Mouse (Mus musculus) gastrocnemius, postnatal 4 days (tissue): Measurements from ENCODE around the gene Pigyl. TPM values are rescaled to one million over a fixed set of nuclear protein-coding genes. Genes with fewer than 3 reads are reported as not detected.
"Not testable (repeated sequence)": the region's sequence is repeated elsewhere in the genome, so short reads cannot be mapped to it uniquely, and the experiment has no call there.

Experiments
- DNase-seq, 2 experiments: peaks; one replicate each; pipeline ENCODE4 v3.0.0; 2021 to 2022; ENCODE audit warnings: low spot score in 2 of 2, mixed read lengths in 2 of 2
- total RNA-seq, 2 experiments: library from RNA; stranded (reverse); gene quantifications; 2 replicates each; pipeline ENCODE4 v1.2.3; 2021

Pigyl gene
- total RNA-seq, 2 experiments from 2014 or later = 34.3 to 34.6 TPM

DNA sequence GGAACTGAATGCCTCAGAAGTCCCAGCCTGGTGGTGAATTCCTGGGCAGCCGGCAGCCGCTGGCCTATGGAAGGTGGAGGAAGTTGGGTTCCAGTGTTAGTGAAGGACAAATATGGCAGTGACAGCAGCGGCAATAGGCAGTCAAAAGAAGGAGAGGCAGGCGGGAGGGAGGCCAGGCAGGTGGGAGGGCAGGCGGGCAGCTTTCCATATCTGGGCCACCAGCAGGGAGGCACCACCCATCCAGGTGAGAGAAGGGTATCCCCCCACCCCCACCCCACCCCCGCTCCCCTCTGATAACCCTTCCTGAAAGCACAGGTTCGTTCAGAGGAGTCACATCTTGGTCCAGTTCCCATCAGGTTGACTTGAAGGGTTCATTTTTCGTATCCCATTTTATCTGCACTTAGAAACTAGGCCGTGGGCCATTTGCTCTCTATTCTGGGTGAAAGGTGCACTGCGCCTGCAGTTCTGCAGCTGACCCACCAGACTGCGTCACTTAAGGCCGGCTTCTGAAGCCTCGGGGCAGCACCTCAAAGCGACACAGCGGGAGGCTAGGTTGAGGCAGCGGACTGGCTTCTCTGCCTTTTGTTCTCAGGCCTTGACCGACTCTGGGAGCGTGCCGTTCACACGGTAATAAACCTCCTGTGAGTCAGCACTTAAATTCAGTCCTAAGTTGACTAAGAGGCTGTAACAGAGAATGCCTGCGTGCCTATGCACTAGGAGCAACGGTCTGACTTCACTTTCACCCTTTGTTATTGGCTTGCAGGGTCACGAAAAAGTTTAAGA lies 19.7 kb upstream of the Pigyl start:
- DNase-seq = no peak

GRCm38 (mm10) chr9:22138480-22138879 lies 18.2 kb upstream of the Pigyl start:
- no peak for DNase-seq

GRCm38 (mm10) chr9:22139746-22140145 lies 16.9 kb upstream of the Pigyl start:
- no peak for DNase-seq

- DNase-seq = peak; percentile 83 to 86
These were observed 13.3 kb upstream of the Pigyl start for GRCm38 (mm10) chr9:22143108-22144037.

DNA sequence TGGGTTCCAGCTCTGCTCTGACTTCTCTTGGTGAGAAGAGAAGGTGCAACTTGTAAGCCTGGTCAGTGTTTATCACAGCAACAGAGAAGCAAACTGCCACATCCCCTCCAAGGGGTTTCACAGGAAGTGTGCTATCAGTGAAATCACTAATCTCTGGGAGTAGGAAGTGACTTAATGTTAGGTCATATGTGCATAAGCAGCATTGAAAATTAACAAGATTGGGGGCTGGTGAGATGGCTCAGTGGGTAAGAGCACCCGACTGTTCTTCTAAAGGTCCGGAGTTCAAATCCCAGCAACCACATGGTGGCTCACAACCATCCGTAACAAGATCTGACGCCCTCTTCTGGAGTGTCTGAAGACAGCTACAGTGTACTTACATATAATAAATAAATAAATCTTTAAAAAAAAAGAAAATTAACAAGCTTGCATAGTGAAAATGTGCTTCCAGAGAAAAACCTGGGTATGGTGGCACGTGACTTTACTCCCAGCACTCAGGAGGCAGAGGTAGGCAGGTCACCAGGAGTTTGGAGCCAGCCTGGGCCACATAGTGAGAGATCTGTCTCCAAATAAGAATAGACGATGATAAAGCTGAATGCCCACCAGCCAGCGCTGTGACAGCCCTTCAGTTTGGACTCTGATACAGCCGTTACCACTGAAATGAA lies 12.2 kb upstream of the Pigyl start:
- DNase-seq = no peak

DNA sequence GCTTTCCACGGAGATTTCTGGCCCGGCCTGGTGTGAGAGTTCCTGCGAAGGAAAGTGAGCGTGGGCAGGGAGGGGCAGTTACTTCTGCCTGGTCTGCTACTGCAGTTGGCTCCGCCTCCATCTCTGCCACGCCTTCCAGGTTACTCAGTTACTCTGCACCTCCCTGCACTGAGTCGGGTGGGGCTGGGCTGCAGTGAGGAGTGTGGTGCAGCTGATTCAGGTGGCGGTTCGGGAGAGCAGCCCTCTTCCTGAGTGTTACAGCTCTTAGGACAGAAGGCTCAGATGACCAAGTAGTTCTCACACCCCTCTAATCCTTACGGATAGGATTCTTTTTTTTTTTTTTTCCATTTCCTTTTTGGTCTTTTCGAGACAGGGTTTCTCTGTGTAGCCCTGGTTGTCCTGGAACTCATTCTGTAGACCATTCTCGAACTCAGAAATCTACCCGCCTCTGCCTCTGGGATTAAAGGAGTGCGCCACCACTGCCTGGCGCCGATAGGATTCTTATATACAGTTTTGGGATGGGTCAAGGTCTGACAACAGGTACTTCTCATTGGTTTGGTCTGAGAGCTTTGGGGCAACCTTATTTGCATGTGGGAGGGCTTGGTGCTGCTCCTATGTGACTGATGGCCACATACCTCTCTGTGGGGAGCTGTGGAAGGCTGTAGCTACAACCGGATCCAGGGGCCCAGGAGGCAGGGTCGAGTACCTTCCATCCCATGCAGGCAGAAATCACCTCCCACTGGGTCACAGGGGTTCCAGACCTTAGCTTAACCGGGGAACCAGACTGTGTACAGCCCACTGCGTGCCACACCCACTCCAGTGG lies 7.0 kb upstream of the Pigyl start:
- no peak for DNase-seq

- not testable (repeated sequence) for DNase-seq
These were observed 6.4 kb upstream of the Pigyl start for GRCm38 (mm10) chr9:22150249-22150693.

GRCm38 (mm10) chr9:22150946-22151345 lies 5.7 kb upstream of the Pigyl start:
- no peak for DNase-seq

GRCm38 (mm10) chr9:22153810-22154209 lies 2.8 kb upstream of the Pigyl start:
- DNase-seq = no peak

DNA sequence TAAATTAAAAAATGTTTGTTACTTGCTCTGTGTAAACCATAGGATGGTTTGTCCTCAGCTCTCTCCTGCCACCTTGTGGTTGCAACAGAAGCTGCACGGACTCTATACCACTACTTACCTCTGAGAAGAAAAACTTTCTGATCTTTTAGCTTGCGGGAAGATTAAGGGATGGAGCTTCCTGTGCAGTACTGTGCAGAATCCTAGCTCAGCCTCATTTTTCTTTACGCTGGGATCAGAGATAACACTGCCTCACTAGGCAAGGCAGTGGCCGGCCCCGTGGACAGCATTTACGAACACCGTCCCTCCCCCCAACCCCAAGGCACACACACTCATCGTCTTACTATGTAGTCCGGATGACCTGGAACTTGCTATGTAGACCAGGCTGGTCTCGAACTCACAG lies 1.0 kb upstream of the Pigyl start:
- peak in 1 of 2 experiments; percentile 54 for DNase-seq

DNA sequence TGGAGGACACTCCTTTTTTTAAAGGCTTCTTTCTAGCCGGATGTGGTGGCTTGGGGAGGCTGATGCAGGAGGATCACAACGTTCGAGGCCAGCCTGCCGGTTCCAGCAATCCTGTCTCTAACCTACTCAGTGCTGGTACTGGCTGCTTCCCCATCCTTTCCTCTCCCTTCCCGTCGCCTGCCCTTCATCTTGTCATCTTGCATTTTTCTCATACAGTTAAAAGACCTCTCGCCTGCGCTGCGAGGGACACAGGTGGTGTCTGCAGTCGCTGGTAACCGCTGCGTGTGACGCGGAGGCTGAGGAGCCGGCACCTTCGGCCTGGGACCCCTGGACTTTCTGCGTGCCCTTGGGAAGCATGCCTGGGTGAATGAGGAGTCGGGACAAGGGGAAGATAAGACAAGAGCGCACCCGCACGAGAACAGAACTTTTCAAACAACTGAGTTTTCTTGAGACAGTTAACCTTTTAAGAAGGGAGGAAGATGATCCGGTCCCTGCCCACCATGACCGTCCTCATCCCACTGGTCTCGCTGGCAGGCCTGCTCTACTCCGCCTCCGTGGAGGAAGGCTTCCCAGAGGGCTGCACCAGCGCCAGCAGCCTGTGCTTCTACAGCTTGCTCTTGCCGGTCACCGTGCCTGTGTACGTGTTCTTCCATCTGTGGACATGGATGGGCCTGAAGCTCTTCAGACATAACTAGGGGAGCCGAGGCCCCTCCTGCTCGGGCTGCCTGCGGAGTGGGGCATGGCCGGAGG lies 1.0 kb downstream of the Pigyl start:
- DNase-seq = no peak

DNA sequence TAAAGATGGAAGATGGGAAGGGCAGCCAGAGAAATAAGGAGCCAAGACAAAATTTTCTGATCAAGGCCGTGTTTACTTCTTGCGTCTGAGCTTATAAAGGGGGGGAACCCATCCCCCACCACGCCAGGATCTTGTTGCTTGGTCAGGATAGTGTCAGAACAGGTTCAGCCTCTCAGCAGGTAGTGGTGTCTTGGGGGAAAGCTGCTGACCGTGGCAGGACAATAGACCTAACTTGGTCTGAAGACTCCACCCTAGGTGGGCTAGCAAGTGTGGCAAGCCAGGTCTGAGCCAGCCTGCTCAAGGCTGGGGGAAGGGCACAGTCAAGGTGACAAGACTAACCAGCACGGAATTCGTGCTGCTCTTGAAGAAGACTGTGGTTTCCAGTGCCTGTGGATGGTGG lies 4.7 kb downstream of the Pigyl start:
- no peak for DNase-seq

DNA sequence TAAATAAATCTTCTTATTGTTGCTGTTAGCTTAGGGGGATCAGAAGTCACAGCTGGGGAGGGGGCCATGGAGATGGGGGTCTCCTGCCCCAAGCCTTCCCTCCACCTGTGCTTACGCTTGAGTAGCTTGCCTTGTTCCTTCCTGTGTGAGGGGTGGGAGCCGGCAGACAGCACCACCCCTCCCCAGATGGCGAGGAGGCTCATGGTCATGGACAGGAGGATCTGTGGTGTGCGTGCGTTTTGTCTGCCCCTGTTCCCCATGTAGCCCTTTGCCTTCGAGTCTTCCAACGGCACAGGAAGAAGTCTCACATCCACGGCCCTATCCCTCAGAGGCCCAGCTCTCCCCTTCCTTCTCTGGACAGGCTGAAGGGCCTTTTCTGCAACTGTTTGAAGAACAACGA lies 5.7 kb downstream of the Pigyl start:
- DNase-seq = no peak

DNA sequence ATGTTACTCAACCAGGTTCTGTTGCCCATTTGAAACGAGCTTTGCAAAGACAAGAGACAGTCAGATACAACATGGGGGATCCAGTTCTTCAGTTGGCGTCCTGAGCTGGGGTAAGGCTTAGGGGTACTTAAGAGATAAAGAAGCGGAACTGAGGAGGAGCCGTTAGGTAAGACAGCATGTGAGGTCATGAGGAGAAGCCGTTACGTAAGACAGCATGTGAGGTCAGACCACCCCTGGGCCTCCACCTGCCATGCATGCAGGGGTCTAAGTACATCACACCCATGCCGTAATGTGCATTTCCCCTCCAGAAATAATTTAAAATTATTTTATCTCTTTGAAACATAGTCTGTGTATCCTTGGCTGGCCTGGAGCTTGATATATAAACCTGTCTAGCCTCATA lies 6.3 kb downstream of the Pigyl start:
- DNase-seq = no peak

DNA sequence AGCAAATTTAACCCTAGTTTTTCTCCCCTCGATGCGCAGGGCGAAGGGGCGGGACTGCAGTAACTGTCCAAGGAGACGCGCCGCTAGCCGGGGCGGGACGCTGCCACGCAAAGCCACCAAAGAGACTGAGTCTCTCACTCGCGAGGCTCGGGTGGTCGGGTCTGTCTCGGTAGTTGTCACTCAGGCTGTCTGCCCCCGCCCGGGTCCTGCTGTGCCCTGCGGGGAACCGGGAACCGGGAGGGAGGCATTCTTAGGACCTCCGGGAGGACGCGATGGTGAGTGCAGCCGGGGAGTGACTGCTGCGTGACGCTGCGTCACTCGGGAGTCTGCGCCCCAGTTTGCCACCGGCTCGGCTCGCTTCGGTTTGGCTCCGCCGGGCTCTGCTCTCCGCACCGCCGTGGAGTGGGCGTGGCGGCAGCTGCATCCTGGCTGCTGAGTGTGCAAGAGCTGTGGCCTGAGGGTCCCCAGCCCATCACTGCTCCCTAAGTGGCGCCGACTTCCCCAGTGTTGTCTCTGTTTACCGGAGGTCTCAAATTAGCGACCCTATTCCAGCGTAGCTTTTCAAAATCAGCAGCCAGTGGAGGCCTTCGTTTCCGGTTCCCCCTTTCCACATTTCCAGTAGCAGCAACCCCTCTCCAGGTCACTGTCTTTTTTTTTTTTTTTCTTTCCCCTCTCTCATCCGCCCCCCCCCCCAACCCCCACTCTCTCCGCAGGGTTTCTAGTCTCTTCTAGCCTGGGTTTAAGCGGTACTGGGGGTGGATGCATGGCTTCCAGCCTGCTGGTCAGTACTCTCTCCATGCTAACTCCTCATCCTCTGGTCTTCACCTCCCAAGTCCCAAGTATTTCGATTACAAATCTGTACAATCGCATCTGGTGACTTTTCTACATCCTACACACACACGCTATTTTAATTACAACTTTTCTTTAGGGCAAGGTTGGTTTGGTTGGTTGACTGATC lies 8.3 kb downstream of the Pigyl start:
- DNase-seq = peak in 1 of 2 experiments; percentile 18

- DNase-seq = no peak
These were observed 9.3 kb downstream of the Pigyl start for GRCm38 (mm10) chr9:22165964-22166363.

DNA sequence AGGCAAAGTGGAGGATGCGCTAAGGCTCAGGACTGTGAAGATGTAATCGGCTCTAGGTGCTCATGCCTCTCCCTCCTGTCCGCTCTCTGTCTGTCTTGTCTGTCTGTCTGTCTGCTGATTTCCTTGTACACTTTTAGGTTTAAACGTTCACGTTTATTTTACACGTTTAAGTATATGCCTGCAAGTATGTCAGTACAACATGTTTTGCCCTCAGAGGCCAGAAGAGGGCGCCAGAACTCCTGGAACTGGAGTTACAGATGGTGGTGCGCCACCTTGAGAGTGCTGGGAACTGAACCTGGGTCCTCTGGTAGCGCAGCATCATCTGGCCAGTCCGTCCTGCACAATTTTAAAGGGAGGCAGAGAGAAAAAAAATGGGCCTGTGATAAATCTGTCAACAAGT lies 10.0 kb downstream of the Pigyl start:
- DNase-seq = no peak

DNA sequence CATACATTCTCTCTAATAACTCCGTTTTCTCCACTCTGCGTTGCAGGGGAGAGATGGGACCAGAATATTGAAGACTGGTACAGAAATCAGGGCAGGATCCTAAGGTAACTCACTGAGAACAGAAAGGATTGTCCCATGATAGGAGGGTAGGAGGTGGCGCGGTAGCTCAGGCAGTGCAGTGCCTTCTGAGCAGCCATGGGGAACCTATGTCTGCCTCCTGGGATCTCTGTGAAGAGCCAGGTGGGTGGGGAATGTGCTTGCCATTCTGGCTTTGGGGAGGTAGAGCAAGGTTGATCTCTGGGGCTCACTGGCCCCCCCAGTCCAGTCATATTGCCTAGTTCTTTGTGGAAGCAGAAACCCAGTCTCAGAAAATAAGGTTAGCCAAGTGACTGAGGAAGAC lies 11.1 kb downstream of the Pigyl start:
- DNase-seq = no peak

DNA sequence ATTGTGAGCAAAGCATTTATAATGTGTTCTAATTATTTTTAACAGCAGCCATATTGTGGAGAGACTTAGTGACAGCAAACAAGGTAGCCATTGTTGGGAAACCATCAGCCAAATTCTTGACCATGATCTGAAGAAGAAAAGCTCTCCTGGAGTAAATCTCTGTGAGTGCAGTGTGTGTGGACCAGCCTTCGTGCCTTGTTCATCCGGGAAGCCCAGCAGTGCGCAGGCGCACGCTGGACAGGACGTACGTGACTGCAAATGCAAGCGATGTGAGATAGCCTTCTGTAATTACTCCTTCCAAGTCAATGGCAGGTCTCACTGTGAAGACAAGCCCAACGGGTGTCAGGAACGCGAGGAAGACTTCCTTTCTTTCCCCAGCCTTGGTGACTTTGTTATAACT lies 12.7 kb downstream of the Pigyl start:
- no peak for DNase-seq
